Mouse (Mus musculus) CD4-positive, CD25-positive, alpha-beta regulatory T cell, adult 4 months (primary cell): ENCODE data around the gene Pcdh15. TPM values are rescaled to one million over a fixed set of nuclear protein-coding genes. Genes with fewer than 3 reads are reported as not detected.

Experiments used
- ATAC-seq: one replicate; pipeline ENCODE4 v1.8.0; 2017
- polyA plus RNA-seq, 2 experiments: library from polyadenylated mRNA; unstranded; fragments of 100-300 nt; shearing (Covaris generic); gene quantifications; one replicate each; pipeline ENCODE4 v1.2.1; 2017

The Pcdh15 gene
- polyA plus RNA-seq, 2 experiments from 2014 or later: 0.46 TPM; not detected in 1

DNA sequence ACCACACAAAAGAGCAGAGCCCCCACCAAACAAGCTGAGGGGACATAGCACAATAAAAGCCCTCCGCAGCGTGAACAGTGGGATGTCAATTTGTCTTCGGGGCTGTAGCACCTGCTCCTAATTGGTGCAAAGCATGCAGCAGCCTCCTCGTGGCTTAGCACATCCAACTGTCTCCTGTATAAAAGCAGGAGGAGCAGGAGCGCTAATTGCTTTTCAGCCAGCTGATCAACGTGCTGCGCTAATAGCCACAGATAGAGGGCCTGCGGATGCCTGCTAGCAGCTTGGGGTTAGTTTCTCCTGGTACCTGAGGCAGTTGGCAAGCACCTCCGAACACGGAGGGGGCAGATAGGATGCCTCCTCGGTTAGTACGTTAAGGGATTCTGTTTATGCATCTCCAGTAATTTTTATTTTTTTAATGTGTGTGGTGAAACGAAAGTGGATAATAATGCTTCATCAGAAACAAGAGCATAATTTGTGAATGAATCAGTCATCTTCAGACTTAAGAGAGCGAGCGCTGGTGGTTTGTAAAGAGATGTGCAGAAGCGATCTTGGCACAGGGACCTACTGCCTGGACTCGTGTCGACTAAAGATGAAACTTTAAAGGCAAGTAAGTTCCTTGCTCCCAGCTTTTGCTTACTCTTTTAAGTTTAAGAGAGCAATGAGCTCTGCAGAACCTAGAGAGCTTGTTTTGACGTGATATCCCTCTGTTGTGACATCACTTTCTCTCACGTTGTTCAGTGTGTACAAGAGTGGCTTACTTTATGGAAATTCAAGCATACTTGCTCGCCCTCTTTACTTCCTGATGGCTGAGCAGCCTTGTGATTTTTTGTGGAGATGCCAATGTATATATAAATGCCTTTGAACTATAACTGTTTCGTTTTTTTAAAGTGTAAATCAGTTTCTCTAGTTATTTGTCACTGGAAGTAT lies 722.8 kb downstream of the Pcdh15 start:
- no peak for ATAC-seq

- ATAC-seq: no peak
These were observed 724.1 kb downstream of the Pcdh15 start for GRCm38 (mm10) chr10:73823214-73823613.

DNA sequence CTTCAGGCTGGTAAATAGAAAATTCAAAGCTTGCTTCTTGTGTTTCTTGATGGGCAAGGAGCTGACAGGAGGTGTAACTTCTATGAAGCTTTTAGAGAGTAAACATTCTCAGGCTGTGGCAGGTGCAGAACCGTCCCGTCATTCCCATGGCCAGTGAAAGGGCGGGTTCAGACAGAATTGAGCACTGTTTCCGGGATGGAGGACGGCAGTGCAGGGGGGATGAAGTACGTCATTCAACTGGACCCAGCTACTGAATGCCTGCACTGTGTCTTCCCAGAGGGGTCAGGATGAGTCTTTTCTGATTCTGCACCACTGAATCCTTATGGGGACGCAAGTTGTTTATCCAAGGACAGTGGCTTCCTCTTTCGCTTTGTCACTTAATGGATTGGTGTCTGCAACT lies 727.2 kb downstream of the Pcdh15 start:
- ATAC-seq: no peak

DNA sequence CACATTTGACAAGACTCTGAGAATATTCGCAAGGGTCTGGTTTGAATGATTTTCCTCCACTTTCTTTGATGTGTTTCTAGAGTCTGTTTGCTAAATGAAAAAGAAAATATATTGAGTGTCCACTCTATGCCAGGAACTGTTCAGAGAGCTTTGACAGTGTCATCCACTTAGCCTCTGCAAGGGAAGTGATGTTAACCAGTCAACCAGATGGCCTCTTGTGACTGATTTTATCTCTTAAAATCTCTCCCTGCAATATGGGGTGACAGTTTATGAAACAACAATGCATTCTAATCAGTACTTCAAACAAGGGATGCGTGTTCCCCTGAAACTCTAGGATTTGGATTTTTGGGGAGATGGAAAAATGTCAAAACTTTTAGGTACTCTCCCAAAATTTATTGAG lies 729.6 kb downstream of the Pcdh15 start:
- no peak for ATAC-seq

GRCm38 (mm10) chr10:73844998-73845397 lies 745.9 kb downstream of the Pcdh15 start:
- ATAC-seq: no peak

DNA sequence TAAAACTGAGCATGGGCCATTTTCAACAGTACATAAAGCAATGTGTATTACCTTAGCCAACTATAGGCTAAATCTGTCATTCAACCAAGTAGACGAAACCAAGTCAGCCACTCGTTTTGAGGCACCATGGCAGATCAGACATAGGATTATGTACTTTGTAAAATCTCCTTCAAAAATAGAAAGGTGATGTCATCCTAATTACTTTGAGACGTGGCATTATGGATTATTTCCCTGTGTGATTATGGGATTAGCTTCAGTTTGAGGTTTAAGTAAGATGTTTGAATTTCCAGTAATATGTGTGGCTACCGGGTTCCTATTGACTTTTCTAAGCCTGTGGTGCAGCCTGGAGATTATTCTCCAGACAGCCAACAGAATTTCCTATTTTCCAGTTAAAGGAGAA lies 763.0 kb downstream of the Pcdh15 start:
- no peak for ATAC-seq

GRCm38 (mm10) chr10:73878055-73878728 lies 779.0 kb downstream of the Pcdh15 start:
- ATAC-seq: no peak

DNA sequence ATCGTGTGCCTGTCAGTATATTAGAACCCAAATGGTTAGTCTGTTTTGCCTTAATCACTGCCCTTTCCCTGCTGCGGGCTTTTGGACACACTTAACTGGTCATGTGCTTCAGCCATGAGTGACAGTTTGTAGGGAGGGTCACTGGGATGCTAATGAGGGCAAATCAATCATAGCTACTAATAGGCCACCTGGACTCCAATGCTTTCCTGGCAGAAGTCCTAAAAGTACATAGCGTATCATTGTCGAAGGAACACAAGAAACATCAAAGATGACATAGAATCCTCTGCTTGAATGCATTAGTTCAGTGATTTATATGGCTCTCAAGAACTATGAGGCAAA lies 779.6 kb downstream of the Pcdh15 start:
- no peak for ATAC-seq

GRCm38 (mm10) chr10:73887771-73888170 lies 788.6 kb downstream of the Pcdh15 start:
- no peak for ATAC-seq

DNA sequence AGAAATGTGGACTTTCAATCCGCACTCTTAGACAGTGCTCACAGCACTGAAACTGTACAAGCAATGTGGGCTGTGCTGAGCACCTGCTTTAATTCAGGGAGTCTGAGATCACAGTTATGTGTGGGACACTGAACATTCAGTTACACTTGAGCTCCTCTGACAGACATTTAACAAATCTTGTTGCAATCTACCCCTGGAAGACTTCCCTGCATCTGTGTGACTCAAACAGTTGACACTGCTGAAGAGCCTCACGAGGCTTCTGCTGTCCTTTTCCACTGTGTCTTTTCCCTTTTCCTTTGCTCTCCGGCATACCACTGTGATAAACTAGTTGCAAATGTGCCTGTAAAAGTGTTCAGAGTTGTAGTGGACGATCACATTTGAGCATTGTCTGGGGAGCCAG lies 793.1 kb downstream of the Pcdh15 start:
- no peak for ATAC-seq

GRCm38 (mm10) chr10:73896086-73896607 lies 797.0 kb downstream of the Pcdh15 start:
- no peak for ATAC-seq

DNA sequence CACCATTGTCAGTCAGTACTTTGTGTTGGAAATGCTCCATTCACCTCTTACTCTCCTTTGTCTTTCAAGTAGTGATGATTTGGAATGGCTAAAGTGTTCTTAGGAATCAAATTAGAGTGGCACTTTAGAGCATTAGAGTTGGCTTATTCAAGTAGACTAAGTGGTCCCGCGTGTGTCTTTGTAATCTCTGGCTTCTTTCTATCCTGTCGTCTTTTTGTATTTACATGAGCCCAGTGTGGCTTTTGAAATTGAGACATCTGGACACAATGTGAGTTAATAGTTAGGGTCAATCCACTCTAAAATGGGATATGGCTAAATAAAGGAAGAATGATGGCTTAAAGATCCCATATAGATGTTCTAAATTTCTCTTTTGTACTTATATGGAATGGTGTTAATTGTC lies 800.0 kb downstream of the Pcdh15 start:
- ATAC-seq: no peak

DNA sequence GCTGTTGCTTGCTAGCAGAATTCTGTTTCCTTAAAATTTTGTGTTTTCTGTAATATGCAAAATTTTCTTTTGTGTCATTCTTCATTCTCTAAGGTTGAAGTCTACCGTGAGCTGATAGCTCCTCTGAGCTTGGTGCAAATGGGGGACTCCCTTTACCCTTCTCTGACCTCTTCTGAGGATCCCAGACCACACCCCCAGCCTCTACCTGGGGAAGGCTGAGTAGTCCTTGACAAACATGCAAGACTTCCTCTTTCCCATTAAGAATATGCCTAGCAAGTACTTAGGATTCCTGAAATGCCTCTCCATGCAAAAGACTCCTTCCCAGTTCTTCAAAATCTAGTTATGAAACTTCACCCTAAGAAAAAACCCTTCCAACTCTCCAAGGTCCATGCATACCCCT lies 808.5 kb downstream of the Pcdh15 start:
- ATAC-seq: no peak

DNA sequence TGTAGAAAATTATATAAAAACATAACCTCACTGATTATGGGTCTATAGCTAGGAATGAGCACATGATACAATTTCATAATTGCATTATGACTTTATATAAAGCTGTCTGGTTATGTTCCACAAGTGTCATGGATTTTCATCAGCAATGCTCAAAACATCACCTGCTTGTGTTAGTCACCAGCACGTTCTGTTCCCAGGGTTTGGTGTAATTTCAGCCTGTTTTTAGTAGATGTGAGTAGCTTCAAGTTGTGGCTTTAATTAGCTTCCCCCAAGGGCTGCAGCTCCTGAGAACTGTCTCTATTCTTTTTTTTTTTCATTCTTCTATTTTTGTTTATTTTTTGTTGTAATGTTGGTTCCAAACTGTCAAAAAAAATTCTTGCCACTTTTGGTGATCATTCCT lies 809.4 kb downstream of the Pcdh15 start:
- no peak for ATAC-seq

- ATAC-seq: no peak
These were observed 816.0 kb downstream of the Pcdh15 start for GRCm38 (mm10) chr10:73915170-73915569.

- ATAC-seq: no peak
These were observed 822.4 kb downstream of the Pcdh15 start for GRCm38 (mm10) chr10:73921579-73921978.

DNA sequence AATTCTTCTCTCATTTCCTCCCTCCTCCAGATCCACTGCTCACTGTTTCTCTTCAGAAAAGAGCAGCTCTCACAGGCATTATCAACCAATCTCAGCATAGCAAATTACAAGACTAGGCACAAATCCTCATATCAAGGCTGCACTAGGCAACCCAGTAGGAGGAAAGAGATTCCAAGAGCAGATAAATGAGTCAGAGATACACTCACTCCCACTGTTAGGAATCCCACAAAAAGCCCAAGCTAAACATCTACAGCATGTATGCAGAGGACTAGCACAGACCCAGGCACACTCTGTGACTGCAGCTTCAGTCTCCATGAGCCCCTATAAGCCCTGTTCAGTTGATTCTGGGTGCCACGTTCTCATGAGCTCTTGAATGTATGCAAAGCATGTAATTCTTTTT lies 829.5 kb downstream of the Pcdh15 start:
- no peak for ATAC-seq

DNA sequence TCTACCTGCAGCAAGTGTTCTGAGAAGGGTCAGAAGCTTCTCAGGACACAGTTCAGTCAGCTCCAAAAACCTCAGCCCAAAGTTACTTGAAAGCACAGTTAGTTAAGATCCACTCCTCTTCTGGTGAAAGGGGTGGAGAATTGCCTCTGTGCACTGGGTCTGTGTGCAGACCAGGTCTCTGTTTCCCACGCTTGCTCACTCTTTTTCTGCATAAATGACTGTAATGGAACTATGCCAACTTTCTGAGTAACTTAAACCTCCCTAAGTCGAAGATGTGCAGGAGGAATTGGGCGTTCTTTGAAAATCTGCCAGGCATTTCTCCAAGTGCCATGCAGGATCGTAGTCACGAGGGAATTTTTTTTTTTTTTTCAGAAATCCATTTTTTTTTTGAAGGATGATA lies 830.6 kb downstream of the Pcdh15 start:
- ATAC-seq: no peak

DNA sequence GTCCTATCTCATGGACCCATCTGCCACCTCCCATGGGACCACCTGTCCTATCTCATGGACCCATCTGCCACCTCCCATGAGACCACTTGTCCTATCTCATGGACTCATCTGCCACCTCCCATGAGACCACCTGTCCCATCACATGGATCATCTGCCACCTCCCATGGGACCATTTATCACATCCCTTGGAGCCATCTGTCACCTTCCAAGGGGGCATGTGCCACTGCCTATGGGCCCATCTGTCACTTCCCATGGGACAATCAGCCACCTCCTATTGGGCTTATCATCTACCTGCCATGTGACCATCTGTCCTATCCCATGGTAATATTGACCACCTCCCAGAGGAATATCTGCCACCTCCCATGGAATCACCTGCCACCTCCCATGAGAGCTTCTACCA lies 832.0 kb downstream of the Pcdh15 start:
- ATAC-seq: no peak

DNA sequence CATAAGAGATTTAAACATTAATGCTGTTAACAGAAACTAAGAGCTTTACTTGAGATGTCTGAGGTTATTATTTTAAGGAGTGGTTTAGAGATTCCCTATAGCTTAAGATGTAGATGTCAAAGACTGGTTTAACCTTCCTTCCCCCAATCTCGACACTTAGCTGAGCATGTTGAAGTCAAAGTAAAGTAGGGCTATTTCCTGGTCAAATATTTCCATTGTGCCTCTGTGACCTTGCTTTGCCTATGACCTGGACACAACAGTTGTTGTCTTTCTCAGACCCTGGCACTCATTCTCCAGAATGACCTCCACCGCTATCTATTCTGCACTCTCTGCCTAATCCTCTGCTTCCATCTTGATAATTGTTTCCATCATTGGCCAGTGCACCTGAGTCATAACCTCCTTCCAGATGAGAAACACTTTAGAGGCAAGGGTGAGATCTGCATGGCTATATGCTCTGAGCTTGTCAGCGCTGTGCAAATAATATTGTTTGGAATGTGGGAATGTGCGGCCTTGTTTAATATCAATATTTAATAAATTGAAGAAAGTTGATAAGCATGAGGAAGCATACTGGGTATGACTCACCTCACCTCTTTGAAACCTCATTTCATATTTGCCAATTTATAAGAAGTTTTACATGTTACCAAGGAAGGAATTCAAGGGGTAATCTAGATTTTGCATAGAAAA lies 833.0 kb downstream of the Pcdh15 start:
- ATAC-seq: no peak

GRCm38 (mm10) chr10:73936121-73936520 lies 837.0 kb downstream of the Pcdh15 start:
- ATAC-seq: no peak

- ATAC-seq: no peak
These were observed 839.8 kb downstream of the Pcdh15 start for GRCm38 (mm10) chr10:73938989-73939388.

- no peak for ATAC-seq
These were observed 848.7 kb downstream of the Pcdh15 start for GRCm38 (mm10) chr10:73947799-73948198.
